Mouse (Mus musculus) granulocyte monocyte progenitor cell, adult 5-6 weeks (primary cell): Measurements from ENCODE around the gene Rpgrip1l. TPM values are rescaled to one million over a fixed set of nuclear protein-coding genes. Genes with fewer than 3 reads are reported as not detected.

Source experiments
- ATAC-seq: replicated peaks from 2 replicates; pipeline ENCODE4 v1.8.0; 2016; ENCODE audit warnings: mild to moderate bottlenecking, moderate TSS enrichment, inconsistent platforms; ENCODE audit not compliant: poor library complexity, severe bottlenecking
- total RNA-seq, 2 experiments: library from RNA; stranded (forward) in 1 of 2; stranded (reverse) in 1 of 2; fragments of 200-712, 200-1000 nt in 1 of 2; fragments of >200 nt in 1 of 2; fragmentation: Nextera tagmentation in 1 of 2; gene quantifications; 2 replicates each; pipeline ENCODE4 v1.2.3; 2014 to 2017

Gene Rpgrip1l
- total RNA-seq (2014; fragmentation: Nextera tagmentation) (8.7 and 11.9 TPM in 2 replicates), total RNA-seq (2017) (7.6 and 12.5 TPM in 2 replicates)

DNA sequence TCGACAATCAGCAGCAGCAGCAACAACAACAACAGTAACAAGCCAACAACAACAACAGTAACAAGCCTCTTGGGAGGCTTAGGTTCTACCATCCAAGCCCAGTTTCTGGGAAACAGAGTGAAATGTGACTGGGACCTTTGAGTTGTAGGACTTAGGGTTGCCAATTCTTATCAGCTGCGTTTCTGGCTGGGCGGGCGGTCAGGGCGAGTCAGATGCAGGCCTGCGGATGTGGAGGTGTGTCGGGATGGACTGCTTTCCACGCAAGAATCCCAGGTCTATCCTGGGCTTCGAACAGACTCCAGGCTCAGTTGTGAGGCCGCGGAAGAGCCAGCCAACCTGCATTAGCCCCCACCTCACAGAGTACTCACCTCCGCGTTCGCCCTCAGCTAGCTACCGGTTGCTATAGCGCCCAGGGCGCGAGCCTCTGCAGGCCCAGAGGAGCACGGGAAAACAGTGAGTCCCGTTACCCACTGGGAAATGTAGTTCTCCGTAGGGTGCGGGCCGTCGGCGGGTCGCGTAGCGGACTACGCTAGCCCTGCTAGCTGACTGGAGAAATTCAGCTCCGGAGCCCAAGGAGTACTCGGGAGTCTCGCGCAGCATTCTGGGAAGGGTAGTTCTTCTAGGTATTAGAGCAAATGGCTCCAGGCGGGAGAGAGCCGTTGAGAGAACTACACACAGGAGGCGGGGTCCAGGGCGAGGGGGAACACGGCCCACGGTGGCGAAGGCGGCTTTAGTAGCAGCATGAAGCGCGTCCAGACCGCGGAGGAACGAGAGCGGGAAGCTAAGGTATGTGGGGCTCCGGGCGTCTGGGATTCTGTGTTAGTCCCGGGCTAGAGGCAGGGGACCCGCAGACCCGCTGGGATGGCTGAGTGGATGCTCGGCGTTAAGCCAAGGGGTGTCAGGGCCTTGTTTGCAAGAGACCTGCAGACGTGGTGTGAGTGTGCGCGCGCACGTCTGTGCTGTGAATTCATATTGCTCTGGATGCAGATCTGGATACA is at the start of gene Rpgrip1l, which contains the start of gene Fto:
Gene Rpgrip1l (minus strand): TSS at position 428 of the 998 bp plus-strand sequence.
Gene Fto (plus strand): TSS at position 691 of the 998 bp plus-strand sequence.
- ATAC-seq: peak; percentile 96

DNA sequence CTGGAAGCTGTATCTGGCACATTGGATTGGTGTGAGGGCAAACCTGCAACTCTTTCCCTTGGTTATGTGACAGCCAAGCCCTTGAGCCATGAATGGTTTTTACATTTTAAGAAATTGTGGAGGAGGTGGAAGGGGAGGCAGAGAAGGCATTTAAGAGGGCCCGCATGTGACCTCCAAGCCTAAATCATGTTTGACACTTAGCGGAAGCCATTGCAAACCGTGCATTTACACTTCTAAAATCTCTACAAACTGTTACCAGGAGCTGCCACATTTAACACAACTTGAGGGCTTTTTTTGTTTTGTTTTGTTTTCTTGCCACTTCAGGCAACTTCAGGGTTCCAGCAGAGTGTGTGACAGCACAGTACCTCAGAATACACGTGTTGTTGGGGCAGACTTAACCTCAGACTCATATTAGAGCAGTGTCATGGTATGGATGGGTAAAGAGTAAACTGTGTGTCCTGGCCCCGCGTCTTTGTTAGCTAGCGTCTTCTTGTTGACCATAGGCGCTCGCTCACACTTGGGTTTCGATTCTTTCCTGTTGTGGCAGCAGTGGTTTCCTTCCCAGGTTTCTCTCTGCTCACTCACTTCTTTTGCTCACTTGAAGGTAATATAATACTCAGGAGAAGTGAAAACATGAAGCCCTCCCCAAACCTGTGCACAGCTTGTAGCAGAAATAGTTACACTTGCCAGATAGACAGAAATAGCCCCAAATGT is 47.7 kb upstream of the Rpgrip1l start:
- ATAC-seq: peak; percentile 17; the same call in 1 of the 2 replicates

DNA sequence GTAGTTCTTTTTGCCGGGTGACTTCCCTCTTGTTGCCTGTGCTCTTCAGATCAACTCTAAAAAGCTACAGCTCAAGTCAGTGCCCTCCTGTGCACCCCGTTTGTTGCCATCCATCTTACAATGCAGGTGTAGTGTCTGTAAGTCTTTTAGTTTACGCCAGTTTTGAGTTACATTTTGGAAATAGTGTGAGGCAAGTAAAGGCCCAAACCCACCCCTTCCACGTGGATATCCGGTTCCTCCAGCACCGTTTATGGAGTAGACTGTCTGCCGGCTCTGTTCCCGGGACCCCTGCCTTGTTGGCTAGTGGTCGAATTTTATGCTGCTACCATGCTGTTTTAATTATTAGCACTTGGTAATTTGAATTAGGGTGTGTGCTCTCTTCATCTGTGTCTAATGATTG is 46.4 kb upstream of the Rpgrip1l start:
- ATAC-seq: no peak

DNA sequence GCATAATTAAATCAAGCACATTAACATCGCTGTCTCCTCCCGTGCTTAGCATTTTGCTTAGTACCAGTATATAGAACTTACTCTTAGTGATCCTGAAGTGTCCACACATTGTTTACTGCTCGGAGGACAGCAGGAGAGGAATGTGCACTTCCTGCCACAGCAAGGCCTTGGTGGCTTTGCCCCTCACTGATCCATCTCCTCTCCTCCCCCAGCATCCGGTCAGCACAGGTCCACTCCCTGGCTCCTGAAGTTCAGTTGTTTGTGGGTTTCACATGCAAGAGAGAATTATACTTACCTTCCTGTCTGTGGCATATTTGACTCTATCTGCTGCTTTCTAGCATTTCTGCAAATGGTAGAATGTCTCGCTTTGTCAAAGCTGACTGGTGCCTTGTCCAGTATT is 45.0 kb upstream of the Rpgrip1l start:
- no peak for ATAC-seq

DNA sequence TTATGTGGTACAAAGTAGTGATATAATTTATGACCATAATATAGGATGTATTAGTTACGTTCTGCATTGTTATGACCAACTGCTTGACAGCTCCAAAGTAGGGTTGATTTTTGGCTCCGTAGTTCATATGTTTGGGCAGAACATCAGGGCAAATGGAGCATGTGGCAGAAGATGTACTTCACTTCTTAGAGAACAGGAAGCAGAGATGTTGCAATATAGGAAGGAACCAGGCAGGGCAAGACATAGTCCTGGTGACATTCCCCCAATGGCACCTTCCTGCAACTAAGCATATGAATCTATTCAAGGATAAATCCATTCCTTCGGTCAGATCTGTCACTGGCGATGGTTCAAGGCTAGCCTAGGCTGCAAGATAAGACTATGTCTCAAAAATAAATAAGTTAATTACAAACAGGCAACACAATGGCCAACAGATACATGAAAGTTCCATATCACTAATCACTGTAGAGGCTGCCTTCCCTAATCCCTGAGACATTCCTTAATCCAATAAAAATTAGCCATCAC is 44.5 kb upstream of the Rpgrip1l start:
- ATAC-seq: peak; percentile 76

DNA sequence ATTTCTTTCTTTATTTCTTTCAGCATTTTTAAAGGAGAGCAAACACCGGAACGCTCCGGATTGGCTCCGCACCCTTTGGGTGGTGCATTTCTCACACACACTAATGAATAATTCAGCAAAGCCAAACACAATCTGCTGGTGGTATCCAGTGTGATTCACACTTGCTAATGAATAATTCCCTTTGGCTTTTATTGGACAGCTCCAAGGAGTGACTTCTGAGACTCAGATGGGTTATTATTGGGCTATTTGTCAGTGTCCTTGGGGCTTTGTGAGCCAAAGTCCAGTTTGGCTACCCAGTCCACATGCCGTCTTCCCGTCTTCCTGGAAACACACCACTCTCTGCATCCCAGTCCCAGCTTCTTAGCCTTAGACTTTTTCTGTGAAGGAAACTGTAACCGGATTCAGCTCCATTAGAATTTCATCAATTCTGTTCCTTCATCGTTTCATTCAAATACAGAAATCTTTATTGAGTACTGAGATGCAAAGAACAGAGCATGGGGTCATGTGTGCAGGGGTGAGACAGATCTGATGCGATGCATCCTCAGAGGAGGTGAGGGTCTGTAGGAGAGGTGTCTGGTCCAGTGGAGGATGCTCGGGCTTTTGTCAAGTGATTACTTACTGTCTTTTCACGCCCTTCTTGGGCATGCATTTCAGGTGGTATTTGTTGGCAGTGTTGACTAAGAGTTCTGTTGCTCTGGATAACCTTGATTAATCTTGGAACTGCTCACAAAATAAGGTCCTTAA is 43.1 kb upstream of the Rpgrip1l start:
- ATAC-seq: no peak

DNA sequence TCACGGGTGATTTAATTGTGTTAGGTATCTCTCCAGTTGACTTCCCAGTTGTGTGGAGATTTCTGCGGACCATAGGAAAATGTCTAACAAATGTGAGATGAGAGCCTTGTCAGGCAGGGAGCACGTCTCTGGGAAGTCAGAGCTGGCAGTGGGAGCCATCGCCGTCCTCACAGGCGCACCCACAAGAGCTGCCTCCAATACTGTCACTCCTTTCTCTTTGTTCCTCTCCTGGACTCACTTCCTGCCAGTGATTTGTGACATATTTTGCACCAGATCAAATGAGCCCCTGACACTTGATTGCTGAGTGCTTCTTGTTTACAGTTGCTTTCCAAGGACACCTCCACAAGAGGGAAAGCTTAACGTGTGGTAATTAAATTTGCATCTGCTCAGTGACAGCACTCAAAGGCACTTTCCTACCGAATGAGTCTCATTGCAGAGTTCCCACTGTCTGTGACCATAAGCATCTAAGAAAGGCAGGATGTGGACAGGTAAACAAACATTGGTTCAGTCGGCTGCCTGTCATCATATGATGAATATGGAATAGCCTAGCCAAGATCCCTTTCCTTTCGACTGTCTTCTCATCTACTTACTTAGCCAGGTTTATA is 42.3 kb upstream of the Rpgrip1l start:
- no peak for ATAC-seq

DNA sequence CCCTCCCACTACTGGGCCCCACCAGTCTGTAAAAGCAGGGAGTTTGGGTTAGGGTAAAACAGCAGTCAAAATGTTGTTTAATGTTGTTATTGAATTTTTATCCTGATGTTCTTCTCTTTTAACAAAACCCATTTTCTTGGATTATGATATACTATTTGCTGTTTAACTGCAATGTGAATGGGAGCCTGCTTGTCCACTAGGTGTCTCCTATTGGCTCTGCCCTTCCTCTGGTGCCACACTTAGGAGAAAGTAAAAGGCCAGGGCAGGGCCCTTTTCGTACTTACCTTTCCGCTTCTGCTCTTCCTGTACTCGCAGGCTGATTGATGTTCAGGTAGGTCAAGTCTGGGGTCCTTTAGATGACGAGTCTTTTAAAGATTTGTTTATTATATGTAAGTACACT is 40.8 kb upstream of the Rpgrip1l start:
- no peak for ATAC-seq

DNA sequence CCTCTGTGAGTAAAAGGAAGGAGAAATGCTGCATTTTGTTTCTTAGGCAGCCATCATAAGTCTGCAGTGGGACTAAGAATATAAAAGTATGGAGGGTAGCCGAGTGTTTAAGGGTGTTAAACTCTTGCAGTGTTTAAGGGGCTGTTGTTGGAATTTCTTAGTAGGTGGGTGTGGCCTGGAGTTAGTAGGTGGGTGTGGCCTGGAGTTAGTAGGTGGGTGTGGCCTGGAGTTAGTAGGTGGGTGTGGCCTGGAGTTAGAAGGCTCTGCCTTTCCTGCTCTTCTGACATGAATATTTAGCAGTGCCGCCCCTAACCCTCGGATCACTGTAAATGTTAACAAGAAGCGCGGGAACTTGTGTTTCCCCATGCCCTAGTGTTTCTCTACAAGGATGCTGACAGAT is 40.0 kb upstream of the Rpgrip1l start:
- ATAC-seq: peak; percentile 51; the same call in 1 of the 2 replicates

DNA sequence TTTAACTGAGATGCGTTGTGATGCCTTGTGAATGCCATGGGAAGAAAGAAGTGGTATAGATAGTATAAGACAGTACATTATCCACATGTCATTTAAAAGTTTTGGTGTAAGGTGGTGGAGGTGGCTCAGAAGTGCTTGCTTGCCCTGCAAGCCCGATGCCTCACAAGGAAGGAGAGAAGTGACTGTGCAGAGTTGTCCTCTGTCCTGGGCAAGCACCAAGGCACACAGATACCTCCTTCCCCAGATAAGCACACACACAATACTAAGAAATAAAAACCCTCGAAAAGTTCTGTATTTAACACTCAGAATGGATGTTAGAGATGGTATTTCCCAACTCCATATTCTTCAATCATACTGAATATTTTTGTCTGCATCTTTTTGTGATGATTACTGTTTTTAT is 39.5 kb upstream of the Rpgrip1l start:
- no peak for ATAC-seq

DNA sequence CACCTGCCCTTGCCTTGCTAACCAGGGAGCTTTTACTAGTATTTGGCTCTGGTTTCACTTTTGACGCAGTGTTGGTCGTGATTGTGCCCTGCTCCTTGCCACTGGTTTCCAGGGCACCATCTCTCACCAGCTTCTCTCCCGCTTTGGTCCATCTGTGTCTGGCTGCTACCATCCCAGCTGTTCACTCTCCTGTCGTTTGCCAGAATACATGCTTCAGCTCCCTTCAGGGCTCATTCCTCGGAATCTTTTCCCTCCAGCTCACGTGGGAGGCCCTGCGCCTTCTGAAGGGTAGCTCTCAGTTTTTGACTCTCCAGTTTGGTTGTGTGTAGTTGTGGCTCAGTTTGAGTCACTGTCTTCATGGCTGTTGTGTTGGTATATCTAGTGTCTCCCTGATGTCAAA is 37.6 kb upstream of the Rpgrip1l start:
- no peak for ATAC-seq

DNA sequence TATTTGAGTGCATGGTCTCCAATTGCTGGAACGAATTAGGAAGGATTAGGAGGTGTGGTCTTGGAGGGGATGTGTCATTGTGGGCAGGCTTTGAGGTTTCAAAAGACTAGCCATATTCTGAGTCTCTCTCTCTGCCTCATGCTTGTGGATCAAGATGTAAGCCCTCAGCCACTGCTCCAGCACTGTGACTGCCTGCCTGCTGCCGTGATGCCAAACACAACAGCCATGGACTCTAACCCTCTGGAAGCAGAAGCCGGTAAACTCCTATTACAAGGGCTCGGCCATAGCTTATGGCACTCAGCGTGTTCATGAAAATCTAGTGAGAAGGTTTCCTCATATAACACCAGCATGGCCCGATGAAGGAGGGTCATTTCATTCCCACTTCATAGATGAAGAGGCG is 36.8 kb upstream of the Rpgrip1l start:
- ATAC-seq: no peak

DNA sequence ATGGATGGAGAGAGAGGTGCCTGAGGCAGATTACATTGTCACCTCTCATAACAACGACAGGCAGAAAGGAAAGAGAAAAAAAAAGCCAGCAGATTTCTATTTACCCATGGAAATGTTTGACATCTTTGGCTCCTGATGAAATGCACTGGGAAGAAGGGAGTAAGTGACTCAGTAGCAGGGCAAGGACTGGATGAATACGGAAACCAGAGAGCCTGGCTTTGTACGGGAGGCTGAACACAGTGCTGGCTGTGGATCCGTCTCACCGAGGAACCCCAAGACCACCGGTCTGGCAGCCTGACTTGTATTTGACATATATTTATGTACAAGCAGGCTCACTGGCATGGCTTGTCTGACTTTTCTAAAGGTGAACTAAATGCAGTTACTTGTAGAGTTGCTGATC is 34.5 kb upstream of the Rpgrip1l start:
- ATAC-seq: no peak

DNA sequence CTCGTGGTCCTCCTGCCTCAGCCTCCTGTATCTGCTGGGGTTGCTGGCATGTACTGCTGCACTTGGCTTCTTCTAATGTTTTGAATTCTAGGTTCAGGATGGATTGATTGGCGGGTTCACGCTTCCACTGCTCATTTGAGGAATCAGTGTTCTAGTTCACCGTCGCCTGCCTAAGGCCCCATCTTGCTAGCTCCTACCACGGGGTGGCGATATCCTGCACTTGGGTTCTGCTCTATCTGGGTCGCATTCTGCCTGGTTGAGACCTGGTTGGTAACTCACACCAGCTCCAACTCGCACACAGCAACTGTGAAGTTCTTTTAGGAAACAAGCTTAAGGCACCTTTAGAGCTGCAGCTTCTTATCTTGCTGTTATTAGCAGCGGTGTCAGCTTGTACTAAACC is 34.1 kb upstream of the Rpgrip1l start:
- no peak for ATAC-seq

DNA sequence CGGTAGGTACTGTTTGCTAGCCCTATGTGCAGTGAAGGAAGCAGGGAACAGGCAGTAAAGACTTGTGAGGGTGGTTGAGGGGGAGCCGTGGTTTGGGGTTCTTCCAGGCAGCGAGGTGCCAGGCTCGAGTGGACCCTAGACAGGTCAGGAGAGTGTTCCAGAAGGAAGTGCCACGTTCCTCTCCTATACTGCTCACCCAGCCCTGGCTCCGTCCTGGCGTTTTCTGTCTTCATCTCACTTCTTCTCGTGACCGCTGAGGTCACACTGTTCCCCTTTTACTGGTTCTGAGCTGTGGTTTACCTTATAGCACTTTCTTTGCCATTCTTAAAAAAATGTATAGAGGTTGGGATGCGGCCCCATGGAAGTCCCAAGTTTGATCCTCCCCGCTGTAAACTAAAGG is 31.6 kb upstream of the Rpgrip1l start:
- ATAC-seq: peak; percentile 80

DNA sequence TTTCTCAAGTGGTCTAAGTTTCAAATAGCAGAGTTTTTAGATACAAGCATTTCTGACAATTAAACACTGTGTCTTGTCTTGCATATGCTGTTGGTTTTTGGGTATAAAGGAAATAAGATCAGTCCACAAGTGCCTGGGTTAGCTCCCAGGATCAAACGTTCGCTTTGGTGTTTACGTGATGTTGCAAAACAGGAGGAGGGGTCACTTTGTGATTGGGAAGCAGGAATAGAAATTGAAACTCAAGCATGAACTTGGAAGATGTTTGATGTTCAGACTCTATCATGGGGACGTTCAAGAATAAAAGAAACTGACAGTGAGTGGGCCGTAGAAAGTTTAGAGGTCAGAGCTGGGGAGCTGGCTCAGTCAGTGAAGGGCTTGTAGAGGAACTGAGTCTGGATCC is 29.7 kb upstream of the Rpgrip1l start:
- ATAC-seq: peak; percentile 57

DNA sequence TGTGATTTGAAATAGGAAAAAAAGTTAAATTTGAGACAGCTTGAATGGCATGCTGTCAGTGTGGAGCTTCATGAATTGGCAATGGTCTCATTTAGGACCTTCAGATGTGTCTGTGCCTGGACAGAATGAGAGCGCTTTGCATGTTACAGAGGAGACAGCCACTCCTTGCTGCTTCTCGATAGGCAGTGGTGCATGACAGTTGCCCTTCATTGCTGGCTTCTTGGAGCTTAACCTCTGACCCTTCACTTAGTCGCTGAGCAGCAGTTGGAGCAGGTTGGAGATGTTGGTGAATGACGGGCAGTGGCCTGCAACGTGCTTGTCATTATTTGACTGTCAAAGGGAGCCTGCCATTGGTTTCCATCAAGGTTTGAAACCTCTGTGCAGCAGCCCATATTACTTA is 29.1 kb upstream of the Rpgrip1l start:
- 0 out of 2 replicates have a peak, but pooled peaks have one; percentile 14 for ATAC-seq

DNA sequence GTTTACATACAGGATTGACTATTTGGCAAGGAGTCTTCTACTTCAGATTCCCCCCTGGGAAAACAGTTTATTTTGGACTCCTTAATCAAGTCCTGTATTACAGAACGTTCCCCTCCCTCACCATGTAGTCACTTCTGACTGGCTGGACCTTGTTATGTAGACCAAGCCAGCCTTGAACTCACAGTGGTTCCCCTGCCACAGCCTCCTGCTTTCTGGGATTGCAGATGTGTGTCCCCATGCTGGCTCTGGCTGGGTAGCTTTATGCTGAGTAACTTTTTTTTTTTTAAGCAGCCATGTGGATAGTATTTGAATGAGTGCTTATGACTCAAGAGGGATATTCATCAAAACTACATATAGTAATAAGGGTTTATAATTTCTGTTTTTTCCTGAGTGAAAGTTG is 27.7 kb upstream of the Rpgrip1l start:
- no peak for ATAC-seq

DNA sequence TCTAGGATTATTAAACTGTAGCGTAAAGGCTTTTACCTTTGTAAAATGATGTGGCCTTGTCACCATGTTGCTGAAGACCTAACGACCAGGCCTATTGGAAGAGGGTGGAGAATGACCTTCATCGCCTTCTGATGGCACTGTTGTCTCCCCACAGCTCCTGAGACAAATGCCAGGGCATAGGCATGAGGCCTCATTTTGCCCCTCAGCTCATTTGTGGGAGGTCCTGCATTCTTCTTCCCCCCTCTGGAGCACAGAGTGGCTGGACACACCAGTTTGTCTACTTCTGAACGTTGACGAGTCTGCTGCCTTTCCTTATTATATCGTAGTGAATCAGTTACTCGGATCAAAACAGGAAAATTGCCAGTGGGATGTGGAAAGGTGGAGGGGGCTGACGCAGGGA is 26.6 kb upstream of the Rpgrip1l start:
- ATAC-seq: no peak
